Mouse (Mus musculus) kidney, adult 2 months (tissue): ENCODE results near the gene Krt77.

ENCODE experiments used
- CTCF ChIP-seq: fragments of 200-500 bp; conservative IDR thresholded peaks from 2 replicates; pipeline ENCODE4 v1.5.1; 2011; ENCODE audit warnings: low read depth, mild to moderate bottlenecking, control low read depth, low read length, moderate library complexity, mixed read lengths; ENCODE audit not compliant: insufficient read depth, insufficient read length
- POLR2A ChIP-seq: fragments of 200-500 bp; IDR thresholded peaks from one replicate; pipeline ENCODE4 v1.6.1; 2011; ENCODE audit warnings: low read depth, low read length, control low read depth

- TF ChIP-seq POLR2A = no peak
- no peak for TF ChIP-seq CTCF
These were observed 46.6 kb upstream of the Krt77 start for GRCm38 (mm10) chr15:101916072-101916471.
